23 mouse cellular contexts compared by ENCODE assay signal in genomic region chr16:38307221-38307605, GRCm38 (mm10). TPM values are rescaled to one million over a fixed set of nuclear protein-coding genes. Genes with fewer than 3 reads are reported as not detected.
DNase-seq lines count a peak whose midpoint lies in the region; ATAC-seq lines count a peak whose summit lies in the region.
"Had no signal": no experiment of that assay in that cellular context is flagged by ENCODE, and none has a peak within 500 bp of the region (broad histone marks: within the 10 kb centered on the region; RNA-seq: fewer than 3 reads in every experiment).

No protein-coding gene starts in this region.

- H3K36me3 ChIP-seq in midbrain, embryonic 12.5 days = no peaks in the 10 kb centered on the region
- no peaks in the 10 kb centered on the region for H3K36me3 ChIP-seq in midbrain, embryonic 10.5 days
- no peaks in the 10 kb centered on the region for H3K36me3 ChIP-seq in embryonic facial prominence, embryonic 11.5 days (replicated peaks; ENCODE audit: control insufficient read depth, insufficient read depth, low read depth, low read length)
- no peaks in the 10 kb centered on the region for H3K36me3 ChIP-seq in limb, embryonic 12.5 days
- no peaks in the 10 kb centered on the region for H3K36me3 ChIP-seq in forebrain, embryonic 11.5 days (ENCODE audit: control insufficient read depth, insufficient read depth, low read length)
- H3K36me3 ChIP-seq: G1E; heart, embryonic 10.5 days; kidney, embryonic 15.5 days; liver, embryonic 13.5 days; lung, embryonic 15.5 days had no signal

- H3K9me3 ChIP-seq in midbrain, embryonic 12.5 days = no peaks in the 10 kb centered on the region
- no peaks in the 10 kb centered on the region for H3K9me3 ChIP-seq in midbrain, embryonic 10.5 days (replicated peaks)
- no peaks in the 10 kb centered on the region for H3K9me3 ChIP-seq in embryonic facial prominence, embryonic 11.5 days (replicated peaks; ENCODE audit: control insufficient read depth, low read length)
- H3K9me3 ChIP-seq in limb, embryonic 12.5 days = no peaks in the 10 kb centered on the region
- H3K9me3 ChIP-seq in forebrain, embryonic 11.5 days (ENCODE audit: control insufficient read depth, low read length) = no peaks in the 10 kb centered on the region
- H3K9me3 ChIP-seq: G1E; heart, embryonic 10.5 days; kidney, embryonic 15.5 days; liver, embryonic 13.5 days; lung, embryonic 15.5 days had no signal

- H3K4me2 ChIP-seq in midbrain, embryonic 12.5 days (replicated peaks) = no peak overlapping the region
- H3K4me2 ChIP-seq in embryonic facial prominence, embryonic 11.5 days (ENCODE audit: low read depth, low read length) = no peak overlapping the region
- H3K4me2 ChIP-seq in limb, embryonic 12.5 days = peak overlapping the region; percentile 39
- no peak overlapping the region for H3K4me2 ChIP-seq in forebrain, embryonic 11.5 days (ENCODE audit: low read depth, low read length, severe bottlenecking)
- H3K4me2 ChIP-seq: kidney, embryonic 15.5 days; liver, embryonic 13.5 days; lung, embryonic 15.5 days had no signal

- no peak overlapping the region for H3K4me3 ChIP-seq in midbrain, embryonic 12.5 days
- H3K4me3 ChIP-seq in midbrain, embryonic 10.5 days = no peak overlapping the region
- H3K4me3 ChIP-seq in embryonic facial prominence, embryonic 11.5 days (ENCODE audit: low read depth, low read length) = no peak overlapping the region
- H3K4me3 ChIP-seq in limb, embryonic 12.5 days (replicated peaks) = no peak overlapping the region
- H3K4me3 ChIP-seq in forebrain, embryonic 11.5 days (ENCODE audit: low read depth, low read length) = no peak overlapping the region
- H3K4me3 ChIP-seq: heart, embryonic 10.5 days; kidney, embryonic 15.5 days; liver, embryonic 13.5 days; lung, embryonic 15.5 days had no signal

- H3K27me3 ChIP-seq in midbrain, embryonic 12.5 days = no peaks in the 10 kb centered on the region
- no peaks in the 10 kb centered on the region for H3K27me3 ChIP-seq in midbrain, embryonic 10.5 days (ENCODE audit: low read depth, poor library complexity, severe bottlenecking)
- H3K27me3 ChIP-seq in embryonic facial prominence, embryonic 11.5 days (ENCODE audit: control insufficient read depth, insufficient read depth, low read length) = no peaks in the 10 kb centered on the region
- no peaks in the 10 kb centered on the region for H3K27me3 ChIP-seq in limb, embryonic 12.5 days
- no peaks in the 10 kb centered on the region for H3K27me3 ChIP-seq in forebrain, embryonic 11.5 days (ENCODE audit: control insufficient read depth, insufficient read depth, low read length)
- H3K27me3 ChIP-seq: liver, embryonic 13.5 days; lung, embryonic 15.5 days had no signal

- 41% methylated on average over 5 of the region's 5 CpGs for WGBS in midbrain, embryonic 12.5 days
- whole genome bisulfite sequencing in midbrain, embryonic 10.5 days = 51% methylated on average over 5 of the region's 5 CpGs
- whole genome bisulfite sequencing in embryonic facial prominence, embryonic 11.5 days = 34% methylated on average over 5 of the region's 5 CpGs
- 14% methylated on average over 5 of the region's 5 CpGs for WGBS in limb, embryonic 12.5 days
- WGBS in forebrain, embryonic 11.5 days = 34% methylated on average over 5 of the region's 5 CpGs

- H3K9ac ChIP-seq in midbrain, embryonic 12.5 days (replicated peaks) = no peak overlapping the region
- H3K9ac ChIP-seq in embryonic facial prominence, embryonic 11.5 days (replicated peaks; ENCODE audit: low read length) = no peak overlapping the region
- H3K9ac ChIP-seq in limb, embryonic 12.5 days (replicated peaks) = no peak overlapping the region
- H3K9ac ChIP-seq in forebrain, embryonic 11.5 days (ENCODE audit: low read length) = no peak overlapping the region; the same call in 1 of the 2 replicates
- H3K9ac ChIP-seq: kidney, embryonic 15.5 days; liver, embryonic 13.5 days; lung, embryonic 15.5 days had no signal

- DNase-seq in midbrain, embryonic 10.5 days (ENCODE audit: low spot score) = no peak
- DNase-seq in embryonic facial prominence, embryonic 11.5 days (ENCODE audit: low spot score) = no peak
- no peak for DNase-seq in gastrocnemius, postnatal 4 days (ENCODE audit: low spot score in 2 of 2)
- DNase-seq in forebrain, embryonic 11.5 days (ENCODE audit: low spot score) = no peak
- no peak for DNase-seq in frontal cortex, postnatal 10 days (ENCODE audit: low spot score in 2 of 2)
- DNase-seq: gastrocnemius, postnatal 14 days; thymus, adult 18-20 months had no signal

- no peak overlapping the region; the same call in 1 of the 2 replicates for H3K27ac ChIP-seq in midbrain, embryonic 12.5 days (replicated peaks)
- H3K27ac ChIP-seq in midbrain, embryonic 10.5 days (replicated peaks) = no peak overlapping the region
- no peak overlapping the region for H3K27ac ChIP-seq in embryonic facial prominence, embryonic 11.5 days (replicated peaks; ENCODE audit: low read depth, low read length)
- H3K27ac ChIP-seq in limb, embryonic 12.5 days = peak overlapping the region; percentile 80
- H3K27ac ChIP-seq in forebrain, embryonic 11.5 days (ENCODE audit: low read depth, low read length) = no peak overlapping the region
- H3K27ac ChIP-seq: heart, embryonic 10.5 days; kidney, embryonic 15.5 days; liver, embryonic 13.5 days; lung, embryonic 15.5 days; macrophage had no signal

- 0 out of 2 replicates have a peak, but pooled peaks have one; percentile 56 for ATAC-seq in midbrain, embryonic 12.5 days (ENCODE audit: low FRiP score, low read depth)
- ATAC-seq in embryonic facial prominence, embryonic 11.5 days (replicated peaks; ENCODE audit: insufficient number of reproducible peaks, low FRiP score, low TSS enrichment, low read depth) = peak; percentile 81
- ATAC-seq in limb, embryonic 12.5 days (ENCODE audit: insufficient number of reproducible peaks, insufficient read depth, low FRiP score, low TSS enrichment, low read depth) = peak; percentile 82
- no peak for ATAC-seq in forebrain, embryonic 11.5 days (replicated peaks; ENCODE audit: low FRiP score)
- ATAC-seq: inflammation-experienced regulatory T-cells, adult 6 months had no signal

- H3K4me1 ChIP-seq in midbrain, embryonic 12.5 days = peaks cover 13% of the 10 kb centered on the region
- H3K4me1 ChIP-seq in midbrain, embryonic 10.5 days = peaks cover 18% of the 10 kb centered on the region
- H3K4me1 ChIP-seq in embryonic facial prominence, embryonic 11.5 days (ENCODE audit: control insufficient read depth, insufficient read depth, low read length) = no peaks in the 10 kb centered on the region; the same call in 1 of the 2 replicates
- H3K4me1 ChIP-seq in limb, embryonic 12.5 days (replicated peaks) = peaks cover 26% of the 10 kb centered on the region
- no peaks in the 10 kb centered on the region; the same call in 1 of the 2 replicates for H3K4me1 ChIP-seq in forebrain, embryonic 11.5 days (replicated peaks; ENCODE audit: control insufficient read depth, insufficient read depth, low read length)

RNA-seq across cellular contexts. Expression of gene Nr1i2, which starts 12.6 kb away (rescaled TPM):
- not detected in 2 replicates for polyA plus RNA-seq in midbrain, embryonic 12.5 days (2016; fragmentation: Nextera tagmentation; extraction: Ambion mirVana)
- polyA plus RNA-seq in midbrain, embryonic 10.5 days (2016; fragmentation: Nextera tagmentation; extraction: Ambion mirVana) = not detected in 2 replicates
- polyA plus RNA-seq in embryonic facial prominence, embryonic 11.5 days (2014; fragmentation: Nextera tagmentation; extraction: Ambion mirVana) = not detected in 2 replicates
- polyA plus RNA-seq in limb, embryonic 12.5 days (2016; fragmentation: Nextera tagmentation; extraction: Ambion mirVana) = not detected in 2 replicates
- total RNA-seq in gastrocnemius, postnatal 4 days (2021) = under 1 TPM in 1 of 2 experiments, not detected in 1; 0.16 TPM
- not detected in 2 replicates for polyA plus RNA-seq in forebrain, embryonic 11.5 days (2014; fragmentation: Nextera tagmentation; extraction: Ambion mirVana)
- total RNA-seq: G1E; gastrocnemius, postnatal 14 days; heart, postnatal 14 days; layer of hippocampus, postnatal 25 days; left cerebral cortex, postnatal 25 days; monocyte, adult 5-6 weeks had no signal
- polyA plus RNA-seq: G1E; inflammation-experienced regulatory T-cells, adult 6 months; macrophage had no signal

RNA-seq across cellular contexts. Expression of gene Maats1, which starts 34.7 kb away (rescaled TPM):
- polyA plus RNA-seq in midbrain, embryonic 12.5 days (2016; fragmentation: Nextera tagmentation; extraction: Ambion mirVana) = 0.51 and 0.59 TPM in 2 replicates
- 0.78 and 0.98 TPM in 2 replicates for polyA plus RNA-seq in midbrain, embryonic 10.5 days (2016; fragmentation: Nextera tagmentation; extraction: Ambion mirVana)
- polyA plus RNA-seq in embryonic facial prominence, embryonic 11.5 days (2014; fragmentation: Nextera tagmentation; extraction: Ambion mirVana) = 0.13 and 0.14 TPM in 2 replicates
- 0.06 and 0.12 TPM in 2 replicates for polyA plus RNA-seq in limb, embryonic 12.5 days (2016; fragmentation: Nextera tagmentation; extraction: Ambion mirVana)
- under 1 TPM in 1 of 2 experiments, not detected in 1; 0.20 TPM for total RNA-seq in gastrocnemius, postnatal 4 days (2021)
- polyA plus RNA-seq in forebrain, embryonic 11.5 days (2014; fragmentation: Nextera tagmentation; extraction: Ambion mirVana) = 0.39 and 0.41 TPM in 2 replicates
- total RNA-seq: gastrocnemius, postnatal 14 days; monocyte, adult 5-6 weeks had no signal
- polyA plus RNA-seq: G1E; liver, embryonic 13.5 days; macrophage had no signal

RNA-seq across cellular contexts. Expression of gene Cox17, which starts 39.6 kb away (rescaled TPM):
- polyA plus RNA-seq in midbrain, embryonic 12.5 days (2016; fragmentation: Nextera tagmentation; extraction: Ambion mirVana) = 118 and 130 TPM in 2 replicates
- 129 and 140 TPM in 2 replicates for polyA plus RNA-seq in midbrain, embryonic 10.5 days (2016; fragmentation: Nextera tagmentation; extraction: Ambion mirVana)
- 107 and 108 TPM in 2 replicates for polyA plus RNA-seq in embryonic facial prominence, embryonic 11.5 days (2014; fragmentation: Nextera tagmentation; extraction: Ambion mirVana)
- polyA plus RNA-seq in limb, embryonic 12.5 days (2016; fragmentation: Nextera tagmentation; extraction: Ambion mirVana) = 114 and 117 TPM in 2 replicates
- 100 to 1,000 TPM; 109 to 129 TPM for total RNA-seq in gastrocnemius, postnatal 4 days (2021)
- 118 and 119 TPM in 2 replicates for polyA plus RNA-seq in forebrain, embryonic 11.5 days (2014; fragmentation: Nextera tagmentation; extraction: Ambion mirVana)

RNA-seq across cellular contexts. Expression of gene Gm21987, which starts 39.6 kb away (rescaled TPM):
- polyA plus RNA-seq in midbrain, embryonic 12.5 days (2016; fragmentation: Nextera tagmentation; extraction: Ambion mirVana) = not detected in 2 replicates
- not detected in 2 replicates for polyA plus RNA-seq in midbrain, embryonic 10.5 days (2016; fragmentation: Nextera tagmentation; extraction: Ambion mirVana)
- polyA plus RNA-seq in embryonic facial prominence, embryonic 11.5 days (2014; fragmentation: Nextera tagmentation; extraction: Ambion mirVana) = 0.69 TPM in 1 of 2 replicates, not detected in the other
- not detected in 2 replicates for polyA plus RNA-seq in limb, embryonic 12.5 days (2016; fragmentation: Nextera tagmentation; extraction: Ambion mirVana)
- not detected for total RNA-seq in gastrocnemius, postnatal 4 days (2021)
- not detected in 2 replicates for polyA plus RNA-seq in forebrain, embryonic 11.5 days (2014; fragmentation: Nextera tagmentation; extraction: Ambion mirVana)
- total RNA-seq: adrenal gland, postnatal 4 days; gastrocnemius, postnatal 14 days; monocyte, adult 5-6 weeks had no signal
- polyA plus RNA-seq: inflammation-experienced regulatory T-cells, adult 6 months; kidney, embryonic 15.5 days; large intestine, adult 2 months; liver, embryonic 13.5 days; lung, embryonic 15.5 days; macrophage; small intestine, adult 2 months had no signal

RNA-seq across cellular contexts. Expression of gene Popdc2, which starts 54.8 kb away (rescaled TPM):
- polyA plus RNA-seq in midbrain, embryonic 12.5 days (2016; fragmentation: Nextera tagmentation; extraction: Ambion mirVana) = 0.51 and 0.57 TPM in 2 replicates
- 0.75 and 1.3 TPM in 2 replicates for polyA plus RNA-seq in midbrain, embryonic 10.5 days (2016; fragmentation: Nextera tagmentation; extraction: Ambion mirVana)
- 1.4 and 1.5 TPM in 2 replicates for polyA plus RNA-seq in embryonic facial prominence, embryonic 11.5 days (2014; fragmentation: Nextera tagmentation; extraction: Ambion mirVana)
- 0.70 and 1.9 TPM in 2 replicates for polyA plus RNA-seq in limb, embryonic 12.5 days (2016; fragmentation: Nextera tagmentation; extraction: Ambion mirVana)
- 10 to 100 TPM; 42.5 to 57.1 TPM for total RNA-seq in gastrocnemius, postnatal 4 days (2021)
- 0.56 and 1.4 TPM in 2 replicates for polyA plus RNA-seq in forebrain, embryonic 11.5 days (2014; fragmentation: Nextera tagmentation; extraction: Ambion mirVana)
- total RNA-seq: monocyte, adult 5-6 weeks had no signal
- polyA plus RNA-seq: macrophage had no signal
